Mouse (Mus musculus) brain, embryonic 18.5 days (tissue): Measurements from ENCODE around the gene Itm2b.

Source experiments
- DNase-seq: peaks from one replicate; pipeline ENCODE4 v3.0.0-alpha.2; 2012; ENCODE audit warnings: low read depth, low spot score

Itm2b gene

GRCm38 (mm10) chr14:73369634-73370033 lies 15.5 kb downstream of the Itm2b start:
- no peak for DNase-seq

- DNase-seq = no peak
These were observed 16.1 kb downstream of the Itm2b start for GRCm38 (mm10) chr14:73368966-73369365.

- no peak for DNase-seq
These were observed 16.9 kb downstream of the Itm2b start for GRCm38 (mm10) chr14:73368221-73368620.

GRCm38 (mm10) chr14:73366278-73366677 lies 18.8 kb downstream of the Itm2b start:
- no peak for DNase-seq

GRCm38 (mm10) chr14:73363782-73364181 lies 21.3 kb downstream of the Itm2b start:
- DNase-seq = no peak

- no peak for DNase-seq
These were observed 30.4 kb downstream of the Itm2b start for GRCm38 (mm10) chr14:73354700-73355099.

- DNase-seq = no peak
These were observed 34.0 kb downstream of the Itm2b start for GRCm38 (mm10) chr14:73351118-73351517.

GRCm38 (mm10) chr14:73350029-73350428 lies 35.1 kb downstream of the Itm2b start:
- DNase-seq = no peak

GRCm38 (mm10) chr14:73349061-73349670 lies 35.9 kb downstream of the Itm2b start:
- DNase-seq = no peak

- DNase-seq = no peak
These were observed 37.8 kb downstream of the Itm2b start for GRCm38 (mm10) chr14:73347302-73347701.

- no peak for DNase-seq
These were observed 39.5 kb downstream of the Itm2b start for GRCm38 (mm10) chr14:73345614-73346013.

GRCm38 (mm10) chr14:73340051-73340755 lies 44.9 kb downstream of the Itm2b start:
- DNase-seq = no peak

- DNase-seq = no peak
These were observed 45.5 kb downstream of the Itm2b start for GRCm38 (mm10) chr14:73339615-73340014.

GRCm38 (mm10) chr14:73336316-73337080 lies 48.6 kb downstream of the Itm2b start:
- no peak for DNase-seq

GRCm38 (mm10) chr14:73334926-73335805 lies 49.9 kb downstream of the Itm2b start:
- no peak for DNase-seq

GRCm38 (mm10) chr14:73333880-73334279 lies 51.2 kb downstream of the Itm2b start:
- no peak for DNase-seq

- no peak for DNase-seq
These were observed 53.7 kb downstream of the Itm2b start for GRCm38 (mm10) chr14:73331386-73331785.

GRCm38 (mm10) chr14:73329871-73330270 lies 55.2 kb downstream of the Itm2b start:
- DNase-seq = no peak

GRCm38 (mm10) chr14:73326511-73326910 lies 58.6 kb downstream of the Itm2b start:
- no peak for DNase-seq

- DNase-seq = peak; percentile 56
These were observed 59.4 kb downstream of the Itm2b start, which contains the start of gene Rb1 for GRCm38 (mm10) chr14:73325456-73326381. Rb1 (minus strand) TSS chr14:73325822.
